Mouse (Mus musculus) neural tube, embryonic 12.5 days (tissue): Measurements from ENCODE around the gene Plscr5. TPM values are rescaled to one million over a fixed set of nuclear protein-coding genes. Genes with fewer than 3 reads are reported as not detected.
A peak's percentile ranks its signal among the peaks of the same experiment; 100 is the strongest.
"Not testable (repeated sequence)": the region's sequence is repeated elsewhere in the genome, so short reads cannot be mapped to it uniquely, and the experiment has no call there.

Experiments used
- ATAC-seq: fragments of 200-750 bp; cut with Nextera tagmentation; 2 replicates; pipeline ENCODE4 v1.8.0; 2017; ENCODE audit warnings: low read depth, mild to moderate bottlenecking, moderate TSS enrichment, moderate library complexity; ENCODE audit not compliant: low FRiP score
- H3K27ac ChIP-seq: fragments of 300-500 bp; sonication (generic); 2 replicates; pipeline ENCODE4 v1.5.1; 2016
- H3K27me3 ChIP-seq: fragments of 300-500 bp; sonication (generic); replicated peaks from 2 replicates; pipeline ENCODE4 v1.6.1; 2016; ENCODE audit warnings: mild to moderate bottlenecking
- H3K36me3 ChIP-seq: fragments of 300-500 bp; sonication (generic); 2 replicates; pipeline ENCODE4 v1.6.1; 2016; ENCODE audit warnings: mild to moderate bottlenecking
- H3K4me1 ChIP-seq: fragments of 300-500 bp; sonication (generic); 2 replicates; pipeline ENCODE4 v1.6.1; 2016
- H3K4me2 ChIP-seq: fragments of 300-500 bp; sonication (generic); replicated peaks from 2 replicates; pipeline ENCODE4 v1.6.1; 2016; ENCODE audit warnings: mild to moderate bottlenecking
- H3K4me3 ChIP-seq: fragments of 300-500 bp; sonication (generic); 2 replicates; pipeline ENCODE4 v1.5.1; 2016
- H3K9ac ChIP-seq: fragments of 300-500 bp; sonication (generic); 2 replicates; pipeline ENCODE4 v1.6.1; 2016; ENCODE audit warnings: mild to moderate bottlenecking
- H3K9me3 ChIP-seq: fragments of 300-500 bp; sonication (generic); 2 replicates; pipeline ENCODE4 v1.6.1; 2016; ENCODE audit warnings: mild to moderate bottlenecking
- WGBS: fragments of 180-500 bp; shearing (Covaris S2); methylation state at CpG from one replicate; pipeline ENCODE4 v1.1.7; 2016; 5-methylcytosine and 5-hydroxymethylcytosine counted together
- polyA plus RNA-seq: library from polyadenylated mRNA; unstranded; fragments of >200 nt; fragmentation: Nextera tagmentation; extraction: Ambion mirVana; gene quantifications from 2 replicates; pipeline ENCODE4 v1.2.1, GENCODE M21; 2016

The Plscr5 gene
- 0.16 and 0.17 TPM in 2 replicates for polyA plus RNA-seq

DNA sequence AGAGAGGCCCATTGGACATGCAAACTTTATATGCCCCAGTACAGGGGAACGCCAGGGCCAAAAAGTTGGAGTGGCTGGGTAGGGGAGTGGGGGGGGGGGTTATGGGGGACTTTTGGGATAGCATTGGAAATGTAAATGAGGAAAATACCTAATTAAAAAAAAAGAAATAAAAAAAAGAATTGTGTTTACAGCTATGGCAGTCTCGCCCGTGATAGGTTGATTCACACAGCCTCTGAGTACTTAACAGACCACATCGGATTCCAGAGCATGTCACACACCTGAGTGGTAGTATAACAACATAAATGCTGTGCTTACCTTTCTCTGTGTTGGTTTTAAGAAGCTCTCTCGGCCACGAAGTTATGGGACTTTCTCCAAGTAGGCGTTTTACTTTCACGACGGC is at the start of gene Plscr5:
Plscr5 (plus strand) TSS at position 301 of the 400 bp plus-strand sequence.
- not testable (repeated sequence) for H3K4me2 ChIP-seq, H3K36me3 ChIP-seq, H3K27me3 ChIP-seq, H3K9ac ChIP-seq, H3K9me3 ChIP-seq, H3K4me3 ChIP-seq, H3K27ac ChIP-seq, H3K4me1 ChIP-seq, ATAC-seq
- 79% methylated on average over 9 of the region's 9 CpGs for whole genome bisulfite sequencing

DNA sequence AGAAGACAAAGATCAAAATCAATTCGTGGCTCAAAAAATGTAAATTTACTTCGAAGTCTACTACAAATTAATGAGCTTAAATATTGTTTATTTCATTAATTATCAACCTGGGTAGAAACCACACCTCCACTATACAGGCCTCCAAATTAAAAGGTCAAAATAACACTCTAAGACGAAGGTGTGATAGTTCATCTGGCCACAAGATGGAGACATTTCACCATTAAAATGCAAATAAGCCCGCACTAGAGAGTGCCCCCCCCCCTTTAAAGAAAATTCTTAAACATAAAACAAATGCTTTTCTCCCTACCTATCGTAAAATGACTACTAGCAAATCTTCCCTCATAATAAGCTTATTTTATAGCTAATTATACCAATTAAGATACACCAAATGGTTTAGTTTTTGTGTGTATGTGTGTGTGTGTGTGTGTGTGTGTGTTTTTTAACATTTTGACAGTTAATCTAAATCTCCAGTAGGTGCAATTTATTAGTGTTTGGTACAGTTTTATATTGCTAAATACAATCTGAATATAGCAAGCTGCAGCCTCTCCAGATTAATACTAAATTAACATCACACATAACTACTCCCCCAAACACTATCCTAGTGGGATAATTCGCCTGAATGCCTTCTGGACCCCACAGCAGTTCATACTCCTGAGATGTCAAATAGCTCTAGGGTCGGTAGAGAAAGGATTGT is 45.0 kb upstream of the Plscr5 start:
- no peaks in the 10 kb centered on the region for H3K27me3 ChIP-seq
- H3K27ac ChIP-seq: no peak overlapping the region
- H3K36me3 ChIP-seq: no peaks in the 10 kb centered on the region
- H3K4me2 ChIP-seq: no peak overlapping the region
- WGBS: 25% methylated on average over 7 of the region's 7 CpGs
- ATAC-seq: peak; percentile 53; the same call in 1 of the 2 replicates
- no peaks in the 10 kb centered on the region for H3K4me1 ChIP-seq
- no peak overlapping the region for H3K9ac ChIP-seq
- no peak overlapping the region for H3K4me3 ChIP-seq
- H3K9me3 ChIP-seq: no peaks in the 10 kb centered on the region

DNA sequence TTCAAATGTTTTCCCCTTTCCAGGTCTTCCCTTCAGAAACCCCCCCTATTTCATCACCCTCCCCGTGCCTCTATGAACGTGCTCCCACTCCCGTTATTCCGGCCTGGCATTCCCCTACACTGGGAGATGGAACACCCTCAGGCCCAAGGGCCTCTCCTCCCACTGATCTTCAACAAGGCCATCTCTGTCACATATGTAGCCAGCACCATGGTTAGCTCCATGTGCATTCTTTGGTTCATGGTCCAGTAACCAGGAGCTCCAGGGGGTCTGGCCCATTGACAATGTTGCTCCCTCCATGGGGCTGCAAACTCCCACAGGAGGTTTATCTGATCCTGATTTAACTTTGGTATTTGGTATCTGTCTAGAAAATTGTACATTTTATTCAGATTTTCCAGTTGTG is 30.5 kb upstream of the Plscr5 start:
- Histone ChIP-seq H3K27me3 (no peaks in the 10 kb centered on the region), H3K4me2 (no peak overlapping the region), H3K27ac (no peak overlapping the region), H3K4me1 (no peaks in the 10 kb centered on the region), H3K9ac (no peak overlapping the region), H3K4me3 (no peak overlapping the region), H3K9me3 (no peaks in the 10 kb centered on the region), H3K36me3 (no peaks in the 10 kb centered on the region)
- WGBS: 63% methylated on average over 4 of the region's 4 CpGs
- 0 out of 2 replicates have a peak, but pooled peaks have one; percentile 44 for ATAC-seq

DNA sequence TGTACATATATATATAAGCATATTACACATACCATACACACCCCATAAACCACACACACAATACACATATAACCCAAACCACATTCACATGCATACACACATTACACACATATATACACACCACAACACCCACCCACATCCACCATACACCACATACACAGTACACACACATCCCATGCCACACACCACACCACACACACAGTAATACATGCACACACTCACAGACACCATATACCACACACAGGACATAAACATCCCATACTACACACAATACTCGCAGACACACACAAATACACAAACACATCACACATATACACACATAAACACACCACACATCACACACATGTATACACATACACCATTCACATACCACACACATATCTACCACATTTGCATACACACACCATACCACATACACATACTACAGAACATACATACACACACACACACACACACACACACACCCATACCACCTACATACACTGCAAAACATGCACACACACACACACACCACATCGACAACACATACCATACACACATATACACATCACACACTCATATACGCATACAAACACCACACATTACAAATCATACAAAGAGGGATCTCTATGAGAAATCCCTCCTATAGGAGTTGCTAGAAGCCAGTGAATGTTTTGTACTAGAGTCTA is 19.3 kb upstream of the Plscr5 start:
- Histone ChIP-seq H3K9ac (no peak overlapping the region), H3K4me3 (no peak overlapping the region), H3K36me3 (no peaks in the 10 kb centered on the region), H3K9me3 (no peaks in the 10 kb centered on the region), H3K4me1 (no peaks in the 10 kb centered on the region), H3K4me2 (no peak overlapping the region), H3K27me3 (no peaks in the 10 kb centered on the region), H3K27ac (no peak overlapping the region)
- ATAC-seq: peak; percentile 43
- 93% methylated on average over 3 of the region's 3 CpGs for WGBS

DNA sequence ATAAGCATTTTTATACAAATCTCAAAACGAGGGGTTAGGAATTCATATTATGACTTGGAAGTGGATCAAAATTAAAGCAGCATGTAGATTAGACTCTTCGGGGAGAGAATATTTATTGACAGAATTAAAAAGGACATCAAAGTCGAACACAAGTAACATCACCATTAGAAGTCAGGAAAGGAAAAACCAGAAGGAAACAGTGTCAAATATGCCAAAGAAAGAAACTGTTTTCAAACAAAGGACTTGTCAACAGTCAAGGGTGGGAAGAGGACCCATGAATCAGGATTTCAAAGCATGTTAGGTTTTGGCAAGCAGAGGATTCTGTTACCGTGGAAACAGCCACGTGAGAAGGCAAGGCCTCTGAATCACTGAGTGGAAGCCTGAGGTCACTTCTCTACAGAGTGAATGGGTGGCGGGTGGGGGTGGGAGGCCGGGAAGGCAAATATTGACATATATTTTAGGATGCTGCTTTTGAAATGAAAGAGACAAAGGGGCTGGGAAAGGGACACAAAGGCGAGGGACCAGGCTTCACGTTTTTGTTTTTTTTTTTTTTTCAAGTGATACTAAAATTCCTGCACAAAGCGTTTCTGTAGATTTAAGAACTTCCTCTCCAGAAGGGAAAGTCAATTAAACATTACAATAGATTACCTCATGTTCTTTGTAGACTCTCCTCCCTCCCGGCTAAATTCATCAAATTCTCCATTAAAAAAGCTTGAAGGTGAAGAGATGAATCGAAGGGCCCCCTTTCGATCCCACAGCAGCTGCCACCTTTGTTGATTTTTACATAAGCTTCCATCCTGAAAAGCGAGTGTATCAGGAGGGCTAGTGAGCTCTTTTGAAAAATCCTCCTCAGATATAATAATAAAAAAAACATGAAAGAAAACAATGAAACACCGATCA is 18.3 kb upstream of the Plscr5 start:
- H3K4me2 ChIP-seq: peak overlapping the region; percentile 27; the same call in 1 of the 2 replicates
- H3K27ac ChIP-seq: no peak overlapping the region
- 27% methylated on average over 15 of the region's 15 CpGs for WGBS
- no peaks in the 10 kb centered on the region for H3K27me3 ChIP-seq
- no peaks in the 10 kb centered on the region for H3K9me3 ChIP-seq
- H3K9ac ChIP-seq: no peak overlapping the region
- ATAC-seq: peak; percentile 85
- H3K4me3 ChIP-seq: no peak overlapping the region
- no peaks in the 10 kb centered on the region for H3K36me3 ChIP-seq
- H3K4me1 ChIP-seq: no peaks in the 10 kb centered on the region

DNA sequence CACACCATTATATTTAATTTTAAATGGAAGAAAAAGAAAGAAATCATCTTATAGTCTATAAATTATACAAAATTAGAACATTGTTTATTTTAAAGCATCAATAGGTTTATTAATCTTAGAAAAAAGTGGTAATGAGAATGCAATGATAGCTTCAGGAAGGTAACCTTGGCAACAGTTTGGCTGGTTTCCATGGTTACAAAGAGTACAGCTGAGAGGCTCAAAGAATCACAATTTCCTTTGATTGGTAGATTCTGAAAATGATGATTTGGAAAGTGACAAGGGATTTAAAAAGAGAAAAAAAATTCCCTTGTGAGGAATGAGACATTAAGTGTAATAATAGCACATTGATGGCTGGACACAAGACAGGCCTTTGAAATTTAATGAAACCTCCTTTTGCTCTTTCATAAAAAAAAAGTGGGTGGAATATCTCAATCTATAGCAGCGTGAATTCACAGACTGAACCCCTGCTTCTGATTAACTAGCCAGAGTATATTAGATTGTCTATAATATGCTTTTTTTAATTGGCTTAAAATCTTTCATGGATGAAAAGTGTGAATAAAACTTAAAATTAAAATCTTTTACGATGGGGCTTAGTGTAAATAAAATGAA is 13.8 kb upstream of the Plscr5 start:
- H3K27ac ChIP-seq: no peak overlapping the region
- H3K27me3 ChIP-seq: no peaks in the 10 kb centered on the region
- H3K36me3 ChIP-seq: no peaks in the 10 kb centered on the region
- H3K4me3 ChIP-seq: no peak overlapping the region
- no peak overlapping the region for H3K9ac ChIP-seq
- no peaks in the 10 kb centered on the region for H3K4me1 ChIP-seq
- ATAC-seq: no peak
- no peak overlapping the region for H3K4me2 ChIP-seq
- H3K9me3 ChIP-seq: no peaks in the 10 kb centered on the region
- WGBS: 65% methylated on average over 2 of the region's 2 CpGs

DNA sequence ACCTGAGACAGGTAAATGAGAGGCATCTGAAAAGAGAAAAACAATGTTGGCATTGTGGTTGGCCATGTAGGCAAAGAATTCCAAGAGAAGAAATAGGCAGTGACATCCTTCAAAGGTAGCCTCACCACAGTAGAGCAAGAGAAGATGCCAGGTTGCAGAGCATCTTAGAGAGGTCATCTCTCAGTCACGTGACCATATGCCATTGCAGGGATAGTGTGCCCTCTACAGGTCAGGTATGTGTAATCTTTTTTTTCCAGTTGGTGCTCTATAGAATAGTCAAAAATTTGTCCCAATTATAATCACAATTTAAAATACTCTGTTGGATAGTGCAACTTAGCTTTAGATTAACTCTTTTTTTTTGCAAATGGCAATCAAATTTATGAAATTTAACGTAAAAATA is 1.4 kb upstream of the Plscr5 start:
- H3K4me2 ChIP-seq: no peak overlapping the region
- no peak overlapping the region for H3K9ac ChIP-seq
- no peaks in the 10 kb centered on the region for H3K27me3 ChIP-seq
- no peaks in the 10 kb centered on the region for H3K36me3 ChIP-seq
- no peak overlapping the region for H3K4me3 ChIP-seq
- no peak overlapping the region for H3K27ac ChIP-seq
- H3K9me3 ChIP-seq: no peaks in the 10 kb centered on the region
- whole genome bisulfite sequencing: 84% methylated on average over 2 of the region's 2 CpGs
- no peak for ATAC-seq
- no peaks in the 10 kb centered on the region for H3K4me1 ChIP-seq

DNA sequence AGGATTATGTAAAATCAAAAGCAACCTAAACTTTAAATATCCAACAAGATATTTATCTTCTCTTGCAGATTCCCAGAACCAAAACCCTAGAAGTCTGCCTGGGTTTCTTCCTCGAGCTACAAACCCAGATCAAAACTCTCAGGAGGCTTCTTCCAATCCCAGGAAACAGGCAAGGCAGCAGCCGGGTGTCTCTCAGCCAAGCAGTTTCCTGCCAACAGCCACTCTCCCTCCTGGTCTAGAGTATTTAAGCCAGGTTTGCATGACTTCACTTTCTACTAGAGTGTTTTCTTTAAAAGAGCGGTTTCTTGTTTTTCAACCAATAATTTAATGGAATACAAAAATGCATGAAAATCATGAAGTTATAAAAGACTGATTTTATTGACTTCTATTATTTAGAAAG is 5.7 kb downstream of the Plscr5 start:
- Histone ChIP-seq H3K4me3 (no peak overlapping the region), H3K27ac (no peak overlapping the region), H3K4me1 (no peaks in the 10 kb centered on the region), H3K36me3 (no peaks in the 10 kb centered on the region), H3K27me3 (no peaks in the 10 kb centered on the region), H3K9ac (no peak overlapping the region), H3K4me2 (no peak overlapping the region), H3K9me3 (no peaks in the 10 kb centered on the region)
- ATAC-seq: no peak
- WGBS: 64% methylated on average over 3 of the region's 3 CpGs

DNA sequence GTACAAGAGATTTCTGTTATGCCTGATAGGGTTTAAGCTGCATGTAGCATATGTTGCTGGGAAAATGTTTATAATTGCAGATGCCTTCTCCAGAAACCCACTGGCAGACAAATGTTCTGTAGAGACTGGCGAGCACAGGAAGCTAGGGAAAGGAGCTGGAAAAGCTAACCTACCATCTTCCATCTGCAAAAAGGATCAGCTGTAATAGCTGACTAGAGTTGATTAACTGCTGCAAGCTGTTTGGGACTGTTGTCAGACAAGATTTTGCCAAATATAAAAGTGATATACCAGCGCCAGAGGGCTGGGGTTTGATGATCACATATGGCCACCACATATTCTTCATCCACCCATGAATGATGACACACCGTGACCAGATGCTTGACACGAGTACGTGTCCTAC is 6.8 kb downstream of the Plscr5 start:
- H3K4me2 ChIP-seq: no peak overlapping the region
- no peak overlapping the region for H3K27ac ChIP-seq
- no peaks in the 10 kb centered on the region for H3K36me3 ChIP-seq
- H3K4me3 ChIP-seq: no peak overlapping the region
- H3K9ac ChIP-seq: no peak overlapping the region
- ATAC-seq: no peak
- no peaks in the 10 kb centered on the region for H3K9me3 ChIP-seq
- H3K27me3 ChIP-seq: no peaks in the 10 kb centered on the region
- 71% methylated on average over 5 of the region's 5 CpGs for WGBS
- no peaks in the 10 kb centered on the region for H3K4me1 ChIP-seq

DNA sequence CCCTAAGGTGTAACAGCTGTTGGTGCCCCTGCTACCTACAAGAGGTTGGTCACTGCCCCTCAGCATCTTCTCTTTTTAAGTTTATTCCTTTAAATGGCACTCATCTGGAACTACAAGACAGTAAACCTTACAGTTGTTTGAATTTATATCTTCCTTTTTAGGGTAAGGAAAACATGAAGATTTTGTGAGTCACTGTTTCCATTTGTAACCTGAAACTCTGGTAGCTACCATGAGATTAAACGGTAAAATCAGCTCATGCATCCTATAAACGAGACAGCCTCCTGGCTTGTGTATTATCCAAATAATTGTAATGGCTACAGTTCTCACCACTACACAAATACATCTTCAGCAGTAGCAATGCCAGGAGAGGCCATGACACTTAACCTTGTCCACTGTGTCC is 11.7 kb downstream of the Plscr5 start:
- no peak overlapping the region for H3K27ac ChIP-seq

DNA sequence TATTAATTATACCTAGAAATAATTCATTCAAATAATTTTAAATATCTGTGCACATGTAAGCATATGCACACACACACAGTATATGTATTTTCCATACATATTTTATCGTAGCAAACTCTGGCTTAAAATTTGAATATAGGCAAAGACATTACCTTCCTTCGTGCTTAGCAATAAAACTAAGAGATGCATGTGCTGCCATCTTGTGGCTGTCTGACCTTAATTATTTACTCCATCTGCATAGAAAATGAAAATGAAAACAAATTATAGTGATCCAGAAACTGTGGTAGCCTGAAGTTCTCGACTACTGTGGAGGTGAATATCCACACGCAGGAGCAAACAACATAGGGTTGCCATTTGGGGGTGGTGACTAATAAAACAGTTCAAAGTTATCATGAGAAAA is 14.6 kb downstream of the Plscr5 start:
- H3K4me2 ChIP-seq: no peak overlapping the region
- H3K9me3 ChIP-seq: no peaks in the 10 kb centered on the region
- H3K27me3 ChIP-seq: no peaks in the 10 kb centered on the region
- 51% methylated on average over 4 of the region's 4 CpGs for WGBS
- no peak overlapping the region for H3K9ac ChIP-seq
- H3K36me3 ChIP-seq: no peaks in the 10 kb centered on the region
- H3K4me1 ChIP-seq: no peaks in the 10 kb centered on the region
- H3K27ac ChIP-seq: no peak overlapping the region
- H3K4me3 ChIP-seq: no peak overlapping the region
- no peak for ATAC-seq

More for the DNA sequence above, 11.7 kb downstream of the Plscr5 start:
- Histone ChIP-seq H3K9ac (no peak overlapping the region), H3K4me3 (no peak overlapping the region), H3K4me1 (no peaks in the 10 kb centered on the region), H3K36me3 (no peaks in the 10 kb centered on the region), H3K27me3 (no peaks in the 10 kb centered on the region), H3K9me3 (no peaks in the 10 kb centered on the region), H3K4me2 (no peak overlapping the region)
- ATAC-seq: no peak
- 80% methylated on average over 2 of the region's 2 CpGs for WGBS

DNA sequence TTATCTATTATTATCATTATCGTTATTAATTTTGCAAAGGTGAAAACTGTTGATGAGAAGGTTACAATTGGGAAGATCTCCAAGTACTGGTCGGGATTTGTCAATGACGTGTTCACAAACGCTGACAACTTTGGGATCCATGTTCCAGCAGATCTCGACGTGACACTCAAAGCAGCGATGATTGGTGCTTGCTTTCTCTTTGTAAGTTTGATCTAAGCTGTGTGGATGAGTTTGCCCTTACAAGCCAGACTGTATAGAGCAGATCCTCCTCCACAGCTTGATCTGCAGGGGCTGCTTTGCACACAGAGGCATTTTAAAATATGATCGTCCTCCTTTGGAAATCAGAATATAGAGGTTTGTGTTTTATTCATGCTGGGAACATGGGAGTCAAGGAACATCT is 15.0 kb downstream of the Plscr5 start:
- H3K27ac ChIP-seq: no peak overlapping the region
- no peak overlapping the region for H3K4me2 ChIP-seq

More for the DNA sequence above, 15.0 kb downstream of the Plscr5 start:
- Histone ChIP-seq H3K27me3 (no peaks in the 10 kb centered on the region), H3K4me3 (no peak overlapping the region), H3K9ac (no peak overlapping the region), H3K36me3 (no peaks in the 10 kb centered on the region), H3K9me3 (no peaks in the 10 kb centered on the region), H3K4me1 (no peaks in the 10 kb centered on the region)
- 82% methylated on average over 8 of the region's 8 CpGs for WGBS
- no peak for ATAC-seq
